Mouse (Mus musculus): ENCODE measurements at regions not wholly inside any gene's neighbourhood (a gene's known extent, or its start where the extent isn't known, plus 50 kb on each side); places are given as distances from the start of the nearest gene placed in this dataset.
A peak's percentile ranks its signal among the peaks of the same experiment; 100 is the strongest.

DNA sequence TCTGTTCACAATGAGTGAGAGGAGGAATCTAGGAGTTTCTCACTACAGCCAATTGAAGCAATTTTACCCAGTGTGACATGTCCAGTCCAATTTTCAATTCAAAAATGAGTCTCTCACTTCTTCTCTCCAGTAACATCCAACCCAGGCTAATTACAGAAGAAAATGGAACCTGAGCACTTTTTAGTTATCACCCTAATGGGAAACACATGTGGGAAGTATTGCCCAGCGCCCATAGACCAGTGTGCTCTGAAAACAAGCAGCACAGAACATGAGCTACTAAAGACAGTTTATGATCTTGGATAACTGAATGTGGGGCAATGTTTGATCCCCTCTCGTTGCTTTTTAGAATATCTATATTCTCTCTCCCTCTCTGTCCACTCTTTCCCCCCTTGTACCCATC, 70.5 kb upstream of the Efemp1 start:
- no peak for DNase-seq (ENCODE audit: low spot score in 2 of 2)

DNA sequence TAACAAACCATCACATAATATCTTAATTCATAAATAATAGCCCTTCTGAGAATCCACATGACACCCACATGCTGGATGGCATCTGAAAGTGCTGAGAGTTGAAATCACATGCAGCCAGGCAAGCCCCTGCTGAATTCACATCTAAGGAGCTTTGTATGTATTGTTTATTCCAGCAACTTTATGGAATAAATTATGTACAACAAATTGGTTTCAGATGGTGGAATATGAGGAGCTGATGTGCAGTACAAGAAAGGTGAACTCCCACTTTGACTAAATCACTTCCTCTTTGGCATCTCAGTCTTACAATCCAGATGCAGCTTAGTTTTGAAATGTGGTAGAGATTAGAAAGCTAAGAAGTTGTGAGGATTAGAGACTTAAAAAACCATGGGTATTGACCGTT, 82.2 kb upstream of the Efemp1 start:
- DNase-seq (ENCODE audit: low spot score in 2 of 2): no peak

DNA sequence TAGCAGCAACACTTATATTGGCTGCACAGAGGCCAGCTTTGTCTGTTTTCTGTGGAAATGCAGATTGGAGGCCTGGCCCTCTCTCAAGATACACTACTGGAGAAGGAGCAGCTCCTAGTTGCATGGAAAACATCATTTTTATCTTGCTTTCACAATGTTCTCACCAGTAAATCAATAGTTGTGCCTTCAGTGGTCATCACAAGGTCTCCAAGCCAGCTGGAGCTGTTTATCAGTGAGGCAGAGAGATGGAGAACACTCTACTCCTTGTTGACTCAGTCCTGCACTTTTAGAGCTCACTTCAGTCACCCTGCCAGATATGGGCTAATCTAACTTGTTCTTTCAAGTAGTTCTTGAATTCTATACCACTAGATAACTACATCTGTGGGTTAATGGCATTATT, 92.3 kb upstream of the Efemp1 start:
- DNase-seq (ENCODE audit: low spot score in 2 of 2): peak in 1 of 2 experiments; percentile 7

DNA sequence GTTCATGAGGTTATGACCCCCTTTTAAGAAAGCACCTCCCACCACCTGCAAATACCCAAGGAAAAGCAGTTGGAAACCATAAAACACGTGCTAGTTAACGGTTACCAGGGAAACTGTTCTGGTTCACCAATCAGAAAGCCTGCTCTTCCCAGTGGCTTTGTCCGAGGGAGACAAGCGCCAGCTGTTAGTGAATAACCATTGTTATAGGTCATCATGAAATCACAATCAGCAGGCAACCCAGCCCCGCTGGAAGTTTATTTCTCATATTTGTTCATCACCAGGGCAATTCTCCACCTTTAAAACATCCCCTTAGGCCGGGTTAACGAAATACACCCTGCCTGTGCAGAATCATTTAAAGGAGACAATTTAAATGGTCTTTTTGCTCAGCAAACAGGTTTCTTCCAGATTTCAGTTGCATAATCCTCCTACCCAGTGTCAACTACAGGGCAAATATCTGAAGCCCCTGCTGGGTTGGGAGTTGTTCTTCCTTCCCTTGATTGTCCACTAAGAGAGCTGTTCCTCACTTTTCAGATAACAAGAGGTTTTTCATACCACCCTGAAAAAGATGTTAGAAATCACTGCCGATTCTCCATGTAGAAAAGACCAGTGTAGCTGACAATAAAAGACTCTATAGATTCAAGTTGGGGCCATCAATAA, 117.9 kb upstream of the Efemp1 start:
- DNase-seq (ENCODE audit: low spot score in 2 of 2): peak; percentile 48 to 61

DNA sequence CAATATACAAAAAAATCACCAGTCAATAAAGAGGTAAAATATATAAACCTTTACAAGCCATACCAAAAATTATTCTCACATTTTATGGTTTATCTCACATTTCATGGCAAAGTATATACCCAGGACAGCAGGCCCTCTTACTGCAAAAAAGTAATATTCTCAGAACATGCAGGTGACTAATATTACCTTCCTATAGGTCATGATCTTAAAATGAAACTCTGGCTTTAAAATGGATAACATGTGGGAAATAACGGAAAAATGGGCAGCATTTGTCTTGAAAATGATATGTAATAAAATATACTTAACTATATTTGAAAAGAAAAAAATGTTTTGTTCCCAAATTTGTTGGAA, 118.4 kb upstream of the Efemp1 start:
- DNase-seq (ENCODE audit: low spot score in 2 of 2): no peak

DNA sequence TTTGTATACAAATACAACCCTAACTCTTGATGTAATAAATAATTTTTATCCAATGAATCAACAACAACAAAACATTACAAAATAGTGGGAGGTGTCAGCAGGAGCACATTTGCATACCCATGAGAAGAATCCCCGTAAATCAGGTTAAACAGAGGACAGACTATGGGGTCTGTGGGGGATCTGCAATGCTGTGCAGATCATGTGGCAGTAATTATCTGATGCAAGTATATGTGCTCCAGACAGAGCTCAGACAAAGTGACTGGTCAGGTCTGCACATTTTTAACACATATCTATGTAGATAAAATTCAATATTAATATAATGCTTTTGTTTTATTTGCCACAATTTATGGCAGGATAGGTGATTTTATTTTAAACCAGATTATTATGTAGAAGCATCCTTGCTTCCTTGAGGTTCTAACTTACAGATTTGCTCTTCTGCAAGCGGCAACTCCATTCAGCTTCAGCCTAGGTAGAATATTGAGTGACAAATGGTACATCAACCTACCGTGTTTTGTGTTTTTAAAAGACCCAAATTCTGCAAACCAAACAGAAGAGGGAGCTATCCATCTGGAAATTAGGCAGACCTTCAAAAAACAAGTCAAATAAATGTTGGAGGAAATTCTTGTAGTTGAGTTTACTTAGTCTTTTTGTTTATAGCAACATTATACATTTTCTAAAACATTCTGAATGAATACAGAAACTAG, 119.0 kb upstream of the Efemp1 start:
- no peak for DNase-seq (ENCODE audit: low spot score in 2 of 2)

DNA sequence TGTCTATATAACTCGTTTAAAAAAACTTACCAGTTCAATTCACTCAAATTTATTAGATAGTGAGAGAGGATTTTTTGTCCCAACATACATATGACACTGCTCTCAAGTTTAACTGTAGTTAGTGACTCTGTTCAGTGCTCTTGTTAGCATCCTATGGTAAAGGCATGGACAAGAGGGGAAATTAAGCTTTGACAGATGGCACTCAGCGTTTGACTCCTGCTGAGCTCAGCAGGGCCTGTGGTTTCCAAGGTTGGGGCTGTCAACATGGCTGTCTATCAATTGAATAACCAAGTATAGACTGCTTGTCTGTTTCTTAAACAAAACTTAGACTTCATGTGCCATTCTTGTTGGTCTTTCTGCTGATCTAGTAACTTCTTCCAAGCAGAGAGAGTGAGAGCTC, 122.9 kb upstream of the Efemp1 start:
- DNase-seq (ENCODE audit: low spot score in 2 of 2): no peak

DNA sequence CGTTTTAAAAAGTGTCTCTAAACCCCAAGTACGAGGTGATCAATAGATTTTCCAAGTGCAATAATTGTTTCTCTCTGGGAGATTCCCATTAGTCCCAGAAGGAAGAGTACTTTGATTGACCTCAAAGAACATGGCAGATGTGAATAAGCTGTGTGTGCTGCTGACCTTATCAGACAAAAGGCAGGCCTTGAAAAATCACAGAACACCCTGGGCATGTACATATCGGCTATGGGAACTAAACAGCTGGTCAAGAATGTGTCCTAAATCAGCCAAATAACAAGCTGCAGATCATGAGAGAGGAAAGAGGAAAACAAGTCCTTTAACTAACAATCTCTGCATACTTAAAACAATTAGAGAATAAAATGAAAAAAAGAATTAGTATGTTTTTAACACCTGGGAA, 125.4 kb upstream of the Ccdc85a start:
- DNase-seq (ENCODE audit: low spot score in 2 of 2): peak in 1 of 2 experiments; percentile 28

DNA sequence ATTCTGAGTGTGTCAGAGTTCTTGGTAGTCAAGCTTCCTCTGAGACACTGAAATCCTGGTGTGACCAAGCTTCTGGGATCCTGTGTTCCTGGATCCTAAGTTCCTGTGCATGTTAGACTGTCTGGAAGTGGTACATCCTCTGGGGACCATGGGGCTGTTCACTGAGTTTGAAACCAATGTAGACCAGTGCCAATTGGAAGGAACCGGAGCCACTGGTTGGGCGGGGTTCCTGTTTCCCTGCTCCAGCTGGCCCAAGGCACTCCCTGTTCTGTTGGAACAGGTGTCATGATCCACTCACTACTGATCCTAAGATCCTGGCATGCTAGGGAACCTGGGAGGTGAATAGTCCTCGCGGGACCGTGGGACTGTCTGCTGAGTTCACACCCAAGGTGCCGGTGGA, 124.3 kb upstream of the Ccdc85a start:
- peak in 1 of 2 experiments; percentile 35 for DNase-seq (ENCODE audit: low spot score in 2 of 2)

DNA sequence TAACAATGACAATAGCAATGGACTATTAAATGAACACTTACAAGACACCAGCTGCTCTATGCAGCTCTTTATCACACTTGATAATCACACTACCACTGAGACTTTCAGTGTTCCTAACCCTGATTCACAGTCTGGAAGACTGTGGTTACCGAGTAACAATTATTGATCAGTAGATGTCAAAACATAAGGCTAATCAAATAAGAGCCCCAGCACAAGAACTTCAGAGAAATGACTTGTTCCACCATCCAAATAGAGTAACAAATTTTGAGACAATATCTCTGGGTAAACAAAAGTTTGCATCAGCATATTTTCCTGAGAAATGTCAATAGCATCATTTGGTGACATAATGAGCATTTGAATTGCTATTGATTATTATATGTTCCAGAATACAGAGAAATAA, 118.3 kb upstream of the Ccdc85a start:
- no peak for DNase-seq (ENCODE audit: low spot score in 2 of 2)

DNA sequence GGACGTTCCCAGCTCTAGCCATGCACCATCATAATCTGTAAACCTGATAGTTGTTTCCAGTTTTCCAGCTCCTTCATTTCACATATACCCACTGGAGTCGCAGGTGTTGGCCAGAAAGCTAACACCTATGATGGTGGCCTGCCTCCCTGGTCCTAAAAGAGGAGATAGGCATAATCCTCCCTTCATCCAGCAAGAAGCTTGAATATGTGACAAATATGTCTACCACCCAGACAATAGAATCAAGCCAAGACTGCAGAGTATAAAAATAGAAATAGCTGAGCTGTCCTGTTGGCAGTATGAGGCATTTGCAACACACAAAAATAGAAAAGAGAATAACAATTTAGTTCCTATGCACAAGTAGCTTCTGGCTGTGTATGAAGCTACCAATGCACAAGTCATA, 117.3 kb upstream of the Ccdc85a start:
- DNase-seq (ENCODE audit: low spot score in 2 of 2): peak; percentile 4 to 6

DNA sequence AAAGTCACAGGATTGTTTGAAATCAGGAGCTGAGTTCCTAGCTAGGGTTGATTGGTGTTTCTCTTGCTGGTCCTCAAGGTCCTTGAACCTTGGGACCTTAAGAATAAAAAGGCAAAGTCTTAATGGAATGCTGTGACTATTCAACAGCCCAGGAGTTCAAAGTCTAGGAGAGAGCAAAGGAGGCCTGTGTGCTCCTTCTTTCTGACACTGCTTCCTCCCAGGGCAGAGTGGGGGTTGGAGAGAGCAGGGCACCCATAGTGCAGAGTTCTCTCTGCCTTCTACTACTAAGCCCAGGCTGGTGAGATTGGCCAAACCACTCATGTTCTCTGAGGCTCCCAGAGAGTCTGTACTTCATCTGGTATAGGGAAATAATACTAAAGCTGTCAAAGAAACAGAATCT, 115.6 kb upstream of the Ccdc85a start:
- DNase-seq (ENCODE audit: low spot score in 2 of 2): no peak

DNA sequence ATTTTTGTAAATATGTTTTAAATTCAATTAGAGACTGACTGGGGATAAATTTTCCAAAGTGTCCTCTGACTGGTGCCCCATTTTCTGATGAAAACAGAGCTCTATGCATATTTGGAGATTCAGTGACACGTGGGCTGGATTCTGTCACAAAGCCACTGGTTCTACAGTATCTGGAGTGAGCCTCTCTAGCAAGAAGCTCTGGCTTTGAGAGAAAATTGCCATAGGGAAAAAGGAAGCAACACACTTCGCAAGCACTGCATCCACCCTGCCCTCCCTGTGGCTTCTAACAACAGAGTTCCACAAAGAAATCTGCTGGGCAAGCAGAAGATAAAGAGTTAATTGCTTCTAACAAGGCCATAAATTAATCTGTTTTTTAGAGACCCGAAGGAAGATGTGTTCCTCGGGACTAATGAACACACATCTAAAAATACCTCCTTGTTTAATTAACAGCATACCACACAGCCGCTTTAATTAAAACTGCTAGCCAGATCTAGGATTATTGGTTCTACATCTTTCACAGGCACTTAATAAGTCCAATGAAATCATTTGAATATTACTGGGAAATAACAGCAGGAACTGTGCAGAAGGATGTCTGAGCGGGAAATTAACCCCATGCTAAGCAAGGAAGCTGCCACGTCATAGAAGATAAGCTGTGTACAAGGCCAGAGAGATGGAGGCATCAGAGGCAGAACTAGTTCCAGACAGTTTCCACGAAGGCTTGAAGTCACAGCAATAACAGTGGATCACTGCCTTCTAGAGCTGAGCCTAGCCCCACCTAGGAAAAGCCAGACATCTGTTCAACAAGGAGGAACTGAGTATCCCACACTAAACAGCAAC, 113.7 kb upstream of the Ccdc85a start:
- no peak for DNase-seq (ENCODE audit: low spot score in 2 of 2)

DNA sequence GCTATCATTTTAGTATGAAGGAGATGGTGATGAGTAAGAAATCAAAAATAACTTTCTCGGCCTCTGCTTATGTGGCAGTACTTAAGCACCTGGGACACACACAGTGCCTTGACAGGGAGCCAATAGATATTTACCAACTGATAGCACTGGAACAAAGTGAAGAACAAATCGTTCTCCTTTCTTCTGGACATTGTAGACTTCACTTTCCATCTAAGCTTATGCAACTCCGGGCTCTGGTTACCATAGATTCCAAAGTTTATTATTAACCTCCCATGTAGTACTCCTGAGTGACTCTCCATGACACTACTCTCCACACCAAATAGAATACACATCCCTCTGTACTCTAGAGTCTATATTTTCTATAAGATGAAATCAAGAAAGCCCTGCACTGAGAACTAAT, 110.9 kb upstream of the Ccdc85a start:
- DNase-seq (ENCODE audit: low spot score in 2 of 2): peak; percentile 19 to 24

DNA sequence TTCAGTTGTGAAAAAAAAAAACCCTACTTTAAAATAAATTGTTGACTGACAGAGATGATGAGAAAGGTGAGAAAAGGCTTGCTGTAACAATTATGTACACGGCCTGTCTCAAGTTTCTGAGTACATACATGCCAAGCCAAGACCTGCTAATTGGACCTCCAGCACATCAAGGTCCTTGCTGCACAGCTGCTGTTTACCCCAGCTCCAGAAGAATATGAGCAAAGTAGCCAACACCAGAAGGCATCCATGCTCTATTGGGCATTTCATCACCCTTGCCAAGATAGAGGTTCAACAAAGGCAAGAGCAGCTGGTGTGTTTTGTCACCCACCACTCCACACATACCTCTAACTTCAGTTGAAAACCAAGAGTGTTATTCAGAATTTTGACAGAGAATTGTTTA, 109.2 kb upstream of the Ccdc85a start:
- DNase-seq (ENCODE audit: low spot score in 2 of 2): no peak

DNA sequence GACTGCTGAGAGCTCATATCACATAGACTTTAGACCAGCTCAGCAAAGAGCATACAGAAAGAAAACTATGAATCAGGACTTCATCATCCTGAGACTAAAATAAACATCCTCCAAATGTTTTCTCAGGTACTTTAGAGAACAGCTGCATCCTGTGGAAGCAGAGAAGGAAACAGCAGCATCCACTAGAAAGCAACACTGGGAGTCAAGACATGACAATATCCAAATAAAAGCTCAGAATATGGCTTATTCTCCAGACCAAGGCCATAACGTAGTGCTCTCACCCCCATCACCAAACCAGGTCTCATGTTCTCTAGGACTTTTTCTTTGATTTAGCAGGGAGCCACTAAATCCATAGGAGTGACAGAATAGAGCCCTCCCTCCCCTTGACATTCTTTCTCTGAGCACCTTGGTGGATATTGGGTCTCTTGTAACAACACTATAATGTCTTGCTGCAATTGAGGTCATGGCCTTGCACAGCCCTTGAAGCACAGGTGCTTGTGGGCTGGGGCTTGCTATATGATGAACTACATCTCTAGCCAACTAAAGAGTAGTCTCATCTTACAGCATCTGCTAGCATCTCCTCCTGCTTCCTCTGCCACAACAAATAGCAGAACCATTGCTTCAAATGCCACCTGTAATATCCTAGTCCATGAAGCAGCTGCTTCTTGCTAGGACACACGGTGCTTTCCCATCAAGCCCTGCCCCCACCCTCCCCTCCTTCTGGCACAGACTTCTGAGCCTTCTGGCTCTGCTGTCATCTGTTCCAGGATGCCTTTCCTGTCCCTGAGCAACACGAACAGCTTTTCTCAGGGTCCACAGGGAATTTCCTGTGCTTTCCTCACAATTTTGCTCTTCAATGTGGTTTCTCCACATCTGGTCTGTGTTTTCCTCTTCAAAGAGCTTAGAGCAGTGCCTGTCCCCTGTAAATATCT, 108.4 kb upstream of the Ccdc85a start:
- DNase-seq (ENCODE audit: low spot score in 2 of 2): peak; percentile 34 to 77

DNA sequence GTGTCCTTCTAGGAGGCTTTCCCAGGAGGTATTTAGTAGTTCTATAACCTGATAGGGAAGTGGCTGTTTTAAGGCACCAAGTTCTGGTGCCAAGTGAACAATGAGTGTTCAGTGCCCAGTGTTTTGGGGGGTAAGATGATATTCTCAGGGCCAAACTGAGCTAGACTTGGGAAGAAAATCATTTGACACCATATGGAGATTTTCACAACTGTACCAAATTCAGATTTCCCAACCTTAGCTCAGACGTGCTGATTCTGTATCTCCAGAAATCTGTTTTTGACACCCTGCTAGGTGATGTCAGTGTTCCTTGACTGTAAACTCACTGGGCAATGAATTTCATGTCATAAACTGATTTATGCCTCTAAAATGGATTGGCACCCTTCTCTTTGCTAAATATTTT, 104.3 kb upstream of the Ccdc85a start:
- no peak for DNase-seq (ENCODE audit: low spot score in 2 of 2)

DNA sequence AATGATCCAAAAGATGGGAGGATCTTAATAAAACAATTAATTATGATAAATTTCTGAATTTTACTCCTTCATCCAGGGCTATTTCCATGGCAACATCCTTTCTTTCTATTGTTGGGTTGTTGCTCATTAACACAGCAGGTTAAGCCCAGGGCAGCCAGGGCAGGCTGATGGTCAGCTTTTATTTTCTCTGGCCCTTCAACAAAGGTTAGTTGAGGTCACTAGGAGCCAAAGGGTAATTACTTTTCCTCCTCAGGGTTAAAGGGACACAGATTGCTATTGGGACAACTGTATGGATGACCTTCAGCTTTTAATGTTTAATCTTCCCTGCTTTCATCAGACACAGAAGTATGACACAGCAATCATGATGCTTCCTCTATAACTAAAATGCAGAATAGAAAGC, 101.3 kb upstream of the Ccdc85a start:
- DNase-seq (ENCODE audit: low spot score in 2 of 2): no peak

DNA sequence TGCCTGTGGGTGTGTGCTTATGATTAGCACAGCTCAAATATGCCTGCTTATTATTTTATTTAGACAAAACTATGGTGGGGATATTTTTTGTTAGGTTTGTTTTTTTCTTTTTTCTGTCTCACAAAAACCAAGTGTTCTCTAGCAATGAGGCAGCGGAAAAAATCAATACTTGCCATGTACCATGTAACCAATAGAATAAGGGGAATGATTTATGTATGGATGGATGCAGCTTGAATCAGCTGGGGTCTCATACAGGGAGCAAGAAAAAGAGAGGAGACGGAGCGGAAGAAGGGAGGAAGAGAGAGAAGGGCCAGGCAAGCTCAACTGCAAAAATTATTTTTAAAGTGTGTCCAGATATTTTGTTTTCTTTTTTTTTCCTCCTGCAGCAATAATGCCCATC, 97.2 kb upstream of the Ccdc85a start:
- DNase-seq (ENCODE audit: low spot score in 2 of 2): no peak

DNA sequence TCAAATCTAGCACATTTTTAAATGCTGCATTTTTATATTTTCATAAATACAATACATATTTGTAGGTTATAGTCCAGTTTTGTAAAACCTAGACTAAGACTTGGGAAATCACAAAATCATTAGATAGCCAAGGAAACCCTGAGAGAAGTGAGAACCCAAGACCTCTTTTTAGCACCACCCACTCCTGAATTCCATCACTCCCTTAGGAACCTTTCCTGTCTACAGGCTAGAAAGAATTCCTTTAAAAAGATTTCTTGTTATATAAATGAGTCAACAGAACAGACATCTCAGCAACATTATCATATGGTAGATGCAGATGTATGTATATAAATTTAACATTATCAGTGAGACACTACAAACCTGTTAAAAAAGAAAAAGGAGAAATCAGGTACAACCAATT, 86.6 kb upstream of the Ccdc85a start:
- DNase-seq (ENCODE audit: low spot score in 2 of 2): no peak

DNA sequence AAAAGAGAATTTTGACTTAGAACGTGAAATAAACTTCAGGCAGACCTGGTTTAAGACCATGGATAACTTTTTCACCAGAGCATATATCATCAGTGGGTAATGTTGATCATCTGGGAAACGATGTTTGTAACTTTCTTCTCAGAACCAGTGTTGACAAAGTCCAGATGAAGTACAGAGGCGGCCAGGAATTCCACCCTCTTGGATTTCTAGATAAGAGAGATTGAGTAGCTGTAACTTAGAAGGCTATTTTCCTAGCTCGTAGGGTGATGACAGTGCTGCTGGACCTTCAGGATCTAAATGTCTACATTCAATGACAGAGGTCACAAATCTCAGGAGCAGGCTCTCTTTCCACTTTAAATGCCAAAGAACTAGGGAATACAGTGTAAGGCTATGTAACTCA, 85.2 kb upstream of the Ccdc85a start:
- DNase-seq (ENCODE audit: low spot score in 2 of 2): no peak

DNA sequence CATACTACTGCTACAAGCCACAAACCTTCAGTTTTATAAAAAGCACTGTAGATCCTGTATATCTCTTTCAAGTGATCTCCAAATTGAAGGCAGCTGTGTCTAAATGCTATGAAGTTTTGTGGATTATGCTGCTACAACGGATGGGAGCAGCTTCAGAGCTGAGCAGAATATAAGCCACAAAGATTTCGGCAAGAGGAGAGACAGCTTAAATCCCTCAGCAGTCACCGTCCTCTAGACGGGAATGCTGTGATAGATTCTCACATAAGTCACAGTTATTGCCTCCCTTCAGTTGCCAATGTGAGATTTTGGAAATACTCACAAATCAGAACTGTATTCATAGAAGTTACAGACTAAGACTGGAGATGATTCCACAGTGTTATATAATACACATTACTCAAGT, 76.3 kb upstream of the Ccdc85a start:
- no peak for DNase-seq (ENCODE audit: low spot score in 2 of 2)

All from heart, adult 9 months (tissue).